Mouse (Mus musculus): ENCODE measurements around the gene Tcerg1l.

Gene Tcerg1l

GRCm38 (mm10) chr7:138365519-138365918 lies 32.0 kb downstream of the Tcerg1l start:
- no peak for DNase-seq (ENCODE audit: low spot score in 2 of 2)

- no peak for DNase-seq (ENCODE audit: low spot score in 2 of 2)
These were observed 40.1 kb downstream of the Tcerg1l start for GRCm38 (mm10) chr7:138357475-138357874.

DNA sequence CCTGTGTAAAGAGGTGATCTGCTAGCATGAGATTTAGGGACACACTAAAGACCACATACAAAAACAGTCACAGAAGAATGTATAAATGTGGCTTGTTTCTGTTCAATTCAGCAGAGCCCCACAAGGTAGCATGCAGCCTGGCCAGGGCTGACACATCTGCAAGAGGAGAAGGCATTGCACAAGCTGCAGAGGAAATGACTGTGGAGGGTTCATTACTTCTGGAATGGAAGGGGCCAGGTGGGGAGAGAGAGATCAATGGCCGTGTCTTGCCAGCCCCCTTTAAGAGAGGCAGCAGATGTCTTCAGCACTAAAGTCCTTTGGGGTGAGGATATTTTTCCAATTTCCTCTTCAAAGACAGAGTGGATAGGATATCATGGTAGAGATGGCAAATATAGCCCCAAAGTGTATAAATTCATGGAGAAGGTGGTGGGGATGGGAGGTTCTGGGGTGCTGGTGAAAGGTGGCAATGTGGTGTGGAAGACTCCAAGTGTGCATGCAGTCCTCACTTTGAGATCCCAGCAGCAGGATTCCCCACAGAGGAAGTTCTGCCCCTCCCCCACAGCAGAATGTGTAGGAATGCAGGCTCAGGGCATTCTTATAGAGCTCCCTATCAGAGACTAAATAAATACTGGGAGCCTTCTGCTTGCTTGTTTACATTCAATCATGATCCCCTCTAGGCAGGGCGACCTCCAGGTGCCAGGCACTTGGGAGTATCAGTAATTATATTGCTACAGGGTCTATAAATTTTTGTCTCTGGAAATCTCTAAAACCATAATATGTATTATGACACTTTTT lies 40.7 kb downstream of the Tcerg1l start:
- DNase-seq (ENCODE audit: low spot score in 2 of 2) = no peak

DNA sequence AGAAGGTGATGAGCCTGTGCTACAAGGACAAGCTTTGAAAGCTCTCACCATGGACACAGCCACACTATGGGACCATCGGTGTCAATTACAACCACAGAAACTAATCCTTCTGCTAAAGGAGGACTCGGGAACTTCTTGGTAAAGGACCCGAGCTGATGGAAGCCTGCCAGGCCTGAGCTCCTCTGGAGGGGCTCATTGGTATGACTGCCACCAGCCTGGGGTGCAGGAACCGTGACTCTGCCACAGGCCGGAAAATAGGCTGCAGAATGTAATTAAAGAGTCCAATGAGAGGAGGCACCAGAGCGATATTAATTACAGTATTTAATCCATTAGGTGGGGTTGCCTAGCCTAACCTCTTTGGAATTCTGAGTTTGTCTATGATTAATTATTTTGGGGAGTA lies 52.1 kb downstream of the Tcerg1l start:
- DNase-seq (ENCODE audit: low spot score in 2 of 2) = no peak

DNA sequence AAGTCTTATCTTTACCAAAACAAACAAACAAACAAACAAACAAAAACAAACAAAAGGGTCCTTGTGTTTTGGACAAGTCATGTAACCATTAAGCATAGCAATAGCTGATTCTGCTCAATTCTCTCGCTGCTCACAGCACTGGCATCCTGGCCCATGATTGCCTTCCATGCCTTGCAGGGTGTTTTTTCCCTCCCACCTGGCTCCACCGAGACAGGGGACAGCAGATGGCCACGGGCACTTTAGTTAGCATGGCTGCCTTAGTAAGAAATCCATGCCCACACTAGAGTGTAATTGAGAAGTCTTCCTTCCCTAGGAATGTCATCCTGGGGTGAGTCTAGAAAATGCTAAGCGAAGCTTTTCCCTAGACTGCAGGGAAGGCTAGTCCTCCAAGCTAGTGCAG lies 59.1 kb downstream of the Tcerg1l start:
- DNase-seq (ENCODE audit: low spot score in 2 of 2) = no peak

GRCm38 (mm10) chr7:138337946-138338345 lies 59.6 kb downstream of the Tcerg1l start:
- no peak for DNase-seq (ENCODE audit: low spot score in 2 of 2)

GRCm38 (mm10) chr7:138332504-138333168 lies 64.9 kb downstream of the Tcerg1l start:
- no peak for DNase-seq (ENCODE audit: low spot score in 2 of 2)

DNA sequence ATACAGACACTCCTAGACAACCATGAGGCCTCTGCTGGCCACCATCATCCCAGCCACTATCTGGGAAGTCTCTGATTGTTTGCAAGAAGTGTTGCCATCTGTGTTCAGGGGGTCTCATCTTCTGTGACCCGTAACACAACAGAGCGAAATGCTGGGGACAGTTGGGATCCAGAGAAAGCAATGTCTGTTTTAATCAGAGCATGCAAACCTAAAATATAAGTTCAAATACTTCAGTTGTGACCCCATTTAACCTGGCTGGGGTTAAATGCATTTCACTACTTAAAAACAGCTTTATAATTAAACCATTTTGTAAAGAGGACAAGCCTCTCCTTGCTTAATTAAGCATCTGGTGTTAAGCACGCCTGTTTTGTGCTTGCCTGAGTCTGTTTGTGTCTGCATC lies 66.3 kb downstream of the Tcerg1l start:
- DNase-seq (ENCODE audit: low spot score in 2 of 2) = no peak

DNA sequence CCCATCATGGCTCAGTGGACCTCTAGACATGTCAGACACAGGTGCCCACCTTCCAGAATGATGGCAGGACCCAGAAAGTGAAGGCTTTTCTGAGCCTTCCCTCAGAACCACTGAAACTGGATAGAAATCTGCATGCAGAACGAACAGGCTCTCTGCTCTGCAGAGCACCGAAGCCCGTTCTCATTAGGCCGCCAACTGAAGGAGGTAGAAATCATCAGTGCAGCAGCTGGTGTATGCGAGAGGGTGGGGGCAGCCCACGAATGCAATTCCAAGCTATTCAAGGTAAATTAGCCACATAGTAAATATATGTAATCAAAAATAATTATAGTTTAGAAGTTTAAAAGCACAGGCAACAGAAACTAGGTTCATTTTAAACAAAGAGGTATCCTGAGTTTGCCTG lies 68.9 kb downstream of the Tcerg1l start:
- DNase-seq (ENCODE audit: low spot score in 2 of 2) = no peak

GRCm38 (mm10) chr7:138326760-138327159 lies 70.8 kb downstream of the Tcerg1l start:
- no peak for DNase-seq (ENCODE audit: low spot score in 2 of 2)

GRCm38 (mm10) chr7:138313733-138314132 lies 83.8 kb downstream of the Tcerg1l start:
- no peak for DNase-seq (ENCODE audit: low spot score in 2 of 2)

- DNase-seq (ENCODE audit: low spot score in 2 of 2) = no peak
These were observed 91.4 kb downstream of the Tcerg1l start for GRCm38 (mm10) chr7:138306126-138306525.

- DNase-seq (ENCODE audit: low spot score in 2 of 2) = no peak
These were observed 112.7 kb downstream of the Tcerg1l start for GRCm38 (mm10) chr7:138284790-138285189.

- DNase-seq (ENCODE audit: low spot score in 2 of 2) = no peak
These were observed 122.3 kb downstream of the Tcerg1l start for GRCm38 (mm10) chr7:138275263-138275662.

- no peak for DNase-seq (ENCODE audit: low spot score in 2 of 2)
These were observed 126.2 kb downstream of the Tcerg1l start for GRCm38 (mm10) chr7:138271328-138271727.

- no peak for DNase-seq (ENCODE audit: low spot score in 2 of 2)
These were observed 128.1 kb downstream of the Tcerg1l start for GRCm38 (mm10) chr7:138269386-138269785.

DNA sequence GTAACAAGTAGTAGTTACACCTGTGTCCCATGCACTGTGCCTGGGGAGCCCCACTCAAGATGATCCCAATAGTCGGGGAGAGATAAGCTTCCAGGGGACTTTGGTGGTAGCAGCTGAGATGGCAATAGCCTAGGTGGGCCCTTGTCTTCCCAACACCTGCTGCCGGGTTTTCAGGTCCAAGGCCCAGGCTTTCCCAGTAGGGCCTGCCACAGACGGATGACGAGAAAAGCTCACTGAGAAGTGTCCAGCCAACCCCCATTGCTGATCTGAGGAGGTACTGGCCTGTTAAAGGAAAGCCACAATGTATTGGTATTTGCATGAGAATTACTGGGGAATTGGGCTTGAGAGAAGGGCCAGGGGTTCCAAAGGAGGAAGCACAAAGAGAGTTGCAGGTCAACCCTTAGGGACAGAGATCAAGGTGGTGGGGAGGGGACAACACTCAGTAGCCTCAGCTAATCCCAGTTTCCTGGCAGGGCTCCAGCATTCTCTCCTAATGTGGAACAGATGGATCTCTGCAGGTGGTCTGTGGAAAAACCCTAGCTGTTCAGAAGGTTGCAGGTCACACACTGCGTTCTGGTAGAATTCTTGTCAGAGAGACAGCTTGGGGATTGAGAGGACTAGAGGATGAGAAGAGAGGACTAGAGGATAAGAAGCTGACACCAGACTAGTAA lies 129.4 kb downstream of the Tcerg1l start:
- no peak for DNase-seq (ENCODE audit: low spot score in 2 of 2)

GRCm38 (mm10) chr7:138248612-138249011 lies 148.9 kb downstream of the Tcerg1l start:
- DNase-seq (ENCODE audit: low spot score in 2 of 2) = no peak

- no peak for DNase-seq (ENCODE audit: low spot score in 2 of 2)
These were observed 149.4 kb downstream of the Tcerg1l start for GRCm38 (mm10) chr7:138248176-138248575.

- no peak for DNase-seq (ENCODE audit: low spot score in 2 of 2)
These were observed 150.8 kb downstream of the Tcerg1l start for GRCm38 (mm10) chr7:138246684-138247083.

DNA sequence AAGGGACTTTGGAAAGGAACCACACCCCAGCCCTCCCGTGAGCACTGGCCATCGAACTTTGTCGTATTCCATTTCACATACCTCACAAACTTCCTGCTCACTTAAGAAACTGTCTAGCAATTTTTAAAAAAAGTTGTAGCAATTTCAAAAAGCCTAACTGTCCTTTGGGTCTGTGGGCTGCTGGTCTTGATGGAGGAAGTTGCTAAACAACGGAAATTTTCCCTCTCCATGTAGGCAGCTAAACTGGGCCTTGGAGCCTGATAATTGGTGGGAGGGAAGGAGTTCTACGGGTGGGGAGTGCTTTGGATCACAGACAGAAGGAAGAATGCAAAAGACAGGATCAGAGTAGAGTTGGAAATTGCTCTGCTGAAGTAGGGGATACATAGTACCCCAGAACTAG lies 155.3 kb downstream of the Tcerg1l start:
- no peak for DNase-seq (ENCODE audit: low spot score in 2 of 2)

DNA sequence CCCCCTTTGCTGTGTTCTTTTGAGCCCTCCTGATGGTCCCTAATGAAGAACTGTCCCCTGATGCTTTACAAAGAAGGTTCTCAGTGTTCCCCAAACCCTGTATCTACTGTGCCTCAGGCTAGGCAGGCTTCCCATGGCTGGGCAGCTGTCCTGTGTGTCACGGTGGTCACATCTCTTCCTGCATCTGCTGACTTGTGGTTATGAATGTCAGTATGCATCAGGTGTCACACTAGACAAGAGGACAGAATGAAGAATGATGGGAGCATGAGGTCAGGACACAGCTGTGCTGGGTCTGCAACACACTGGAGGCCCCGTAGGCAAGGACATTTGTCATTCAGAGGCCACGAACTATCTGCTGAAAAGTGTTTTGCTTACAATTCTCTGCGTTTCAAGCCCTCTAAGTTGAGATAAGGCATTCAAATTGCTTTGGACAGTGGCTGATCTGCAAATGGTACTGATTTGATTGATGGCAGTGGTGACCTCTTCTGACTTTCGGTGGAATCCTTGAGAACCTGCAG lies 159.8 kb downstream of the Tcerg1l start:
- DNase-seq (ENCODE audit: low spot score in 2 of 2) = no peak

DNA sequence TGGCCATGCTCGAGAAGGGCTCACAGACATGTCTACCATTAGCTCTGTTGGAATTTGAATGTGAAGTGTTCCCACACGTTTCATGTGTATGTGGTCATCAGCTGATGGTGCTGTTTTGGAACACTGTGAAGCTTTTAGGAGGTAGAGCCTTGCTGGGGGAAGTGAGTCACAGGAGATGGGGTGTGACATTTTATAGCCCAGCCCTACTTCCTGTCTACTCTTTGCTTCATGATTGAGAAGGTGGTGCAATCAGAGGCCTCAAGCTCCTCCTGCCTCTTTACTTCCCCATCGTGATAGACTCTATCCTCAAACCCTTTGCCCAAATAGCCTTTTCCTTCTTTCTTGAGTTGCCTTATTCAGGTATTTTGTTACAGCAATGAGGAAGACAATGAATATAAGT lies 173.3 kb downstream of the Tcerg1l start:
- DNase-seq (ENCODE audit: low spot score in 2 of 2) = no peak

Data from spleen, postnatal 14 days (tissue).